Mouse (Mus musculus): ENCODE results near the gene Srcin1.

- TF ChIP-seq CTCF (IDR thresholded peaks at IDR 0.05; ENCODE audit: control insufficient read depth, insufficient read depth, insufficient replicate concordance, low read depth, low read length) (no peak), POLR2A (IDR thresholded peaks at IDR 0.05; ENCODE audit: control insufficient read depth, low read depth, low read length) (no peak)
These were observed 49.6 kb upstream of the Srcin1 start for GRCm38 (mm10) chr11:97625551-97625950.

Data from testis, adult 2 months (tissue).